Mouse (Mus musculus): ENCODE measurements around the gene Togaram2. TPM values are rescaled to one million over a fixed set of nuclear protein-coding genes. Genes with fewer than 3 reads are reported as not detected.

The Togaram2 gene
- polyA plus RNA-seq, 1 experiment from 2014 or later, result 0.93 TPM

- 50% methylated on average over 3 of the region's 3 CpGs for WGBS
Measured at GRCm38 (mm10) chr17:71721019-71721418, 48.0 kb downstream of the Togaram2 start.

GRCm38 (mm10) chr17:71730655-71731054 lies 57.6 kb downstream of the Togaram2 start:
- no peak for DNase-seq (ENCODE audit: low spot score)
- H3K27me3 ChIP-seq (replicated peaks; ENCODE audit: control insufficient read depth, insufficient read depth, low read length), result no peaks in the 10 kb centered on the region
- no peak overlapping the region for H3K4me3 ChIP-seq (ENCODE audit: low read depth, low read length)
- 62% methylated on average over 2 of the region's 2 CpGs for WGBS
- ATAC-seq (ENCODE audit: low read depth), result no peak
- no peaks in the 10 kb centered on the region for H3K4me1 ChIP-seq (ENCODE audit: control insufficient read depth, insufficient read depth, low read length)
- H3K9ac ChIP-seq (ENCODE audit: low read depth, low read length), result no peak overlapping the region
- no peaks in the 10 kb centered on the region for H3K36me3 ChIP-seq (ENCODE audit: control insufficient read depth, insufficient read depth, low read length)
- H3K4me2 ChIP-seq (ENCODE audit: low read depth, low read length), result no peak overlapping the region
- no peaks in the 10 kb centered on the region for H3K9me3 ChIP-seq (ENCODE audit: control insufficient read depth, low read length)
- H3K27ac ChIP-seq (replicated peaks; ENCODE audit: low read depth, low read length), result no peak overlapping the region

More at GRCm38 (mm10) chr17:71721019-71721418, 48.0 kb downstream of the Togaram2 start:
- ATAC-seq (ENCODE audit: low read depth) (no peak), DNase-seq (ENCODE audit: low spot score) (no peak)
- Histone ChIP-seq H3K4me3 (ENCODE audit: low read depth, low read length) (no peak overlapping the region), H3K27ac (replicated peaks; ENCODE audit: low read depth, low read length) (no peak overlapping the region), H3K4me2 (ENCODE audit: low read depth, low read length) (no peak overlapping the region), H3K9me3 (ENCODE audit: control insufficient read depth, low read length) (no peaks in the 10 kb centered on the region), H3K27me3 (replicated peaks; ENCODE audit: control insufficient read depth, insufficient read depth, low read length) (no peaks in the 10 kb centered on the region), H3K4me1 (ENCODE audit: control insufficient read depth, insufficient read depth, low read length) (no peaks in the 10 kb centered on the region), H3K9ac (ENCODE audit: low read depth, low read length) (no peak overlapping the region), H3K36me3 (ENCODE audit: control insufficient read depth, insufficient read depth, low read length) (no peaks in the 10 kb centered on the region)

GRCm38 (mm10) chr17:71736442-71736841 lies 63.4 kb downstream of the Togaram2 start:
- no peaks in the 10 kb centered on the region for H3K27me3 ChIP-seq (replicated peaks; ENCODE audit: control insufficient read depth, insufficient read depth, low read length)
- no peaks in the 10 kb centered on the region for H3K36me3 ChIP-seq (ENCODE audit: control insufficient read depth, insufficient read depth, low read length)
- DNase-seq (ENCODE audit: low spot score) (no peak), ATAC-seq (ENCODE audit: low read depth) (no peak)
- no peaks in the 10 kb centered on the region for H3K4me1 ChIP-seq (ENCODE audit: control insufficient read depth, insufficient read depth, low read length)
- H3K9ac ChIP-seq (ENCODE audit: low read depth, low read length), result no peak overlapping the region
- H3K27ac ChIP-seq (replicated peaks; ENCODE audit: low read depth, low read length), result no peak overlapping the region
- H3K4me2 ChIP-seq (ENCODE audit: low read depth, low read length), result no peak overlapping the region
- no peak overlapping the region for H3K4me3 ChIP-seq (ENCODE audit: low read depth, low read length)
- no peaks in the 10 kb centered on the region for H3K9me3 ChIP-seq (ENCODE audit: control insufficient read depth, low read length)
- 57% methylated on average over 3 of the region's 3 CpGs for WGBS

- H3K9ac ChIP-seq (ENCODE audit: low read depth, low read length), result no peak overlapping the region
Measured at GRCm38 (mm10) chr17:71742156-71742555, 69.1 kb downstream of the Togaram2 start.

GRCm38 (mm10) chr17:71742935-71743334 lies 69.9 kb downstream of the Togaram2 start:
- ATAC-seq (ENCODE audit: low read depth) (no peak), DNase-seq (ENCODE audit: low spot score) (peak; percentile 65)
- Histone ChIP-seq H3K36me3 (ENCODE audit: control insufficient read depth, insufficient read depth, low read length) (no peaks in the 10 kb centered on the region), H3K4me3 (ENCODE audit: low read depth, low read length) (no peak overlapping the region), H3K27ac (replicated peaks; ENCODE audit: low read depth, low read length) (no peak overlapping the region; the same call in 1 of the 2 replicates), H3K9me3 (ENCODE audit: control insufficient read depth, low read length) (no peaks in the 10 kb centered on the region), H3K27me3 (replicated peaks; ENCODE audit: control insufficient read depth, insufficient read depth, low read length) (no peaks in the 10 kb centered on the region), H3K4me2 (ENCODE audit: low read depth, low read length) (no peak overlapping the region), H3K9ac (ENCODE audit: low read depth, low read length) (no peak overlapping the region), H3K4me1 (ENCODE audit: control insufficient read depth, insufficient read depth, low read length) (no peaks in the 10 kb centered on the region)
- WGBS, result 35% methylated on average over 5 of the region's 5 CpGs

More at GRCm38 (mm10) chr17:71742156-71742555, 69.1 kb downstream of the Togaram2 start:
- no peak for ATAC-seq (ENCODE audit: low read depth)
- WGBS, result 81% methylated on average over 3 of the region's 3 CpGs
- no peak for DNase-seq (ENCODE audit: low spot score)
- H3K4me1 ChIP-seq (ENCODE audit: control insufficient read depth, insufficient read depth, low read length), result no peaks in the 10 kb centered on the region
- no peaks in the 10 kb centered on the region for H3K27me3 ChIP-seq (replicated peaks; ENCODE audit: control insufficient read depth, insufficient read depth, low read length)
- no peak overlapping the region for H3K4me2 ChIP-seq (ENCODE audit: low read depth, low read length)
- H3K4me3 ChIP-seq (ENCODE audit: low read depth, low read length), result no peak overlapping the region
- H3K27ac ChIP-seq (replicated peaks; ENCODE audit: low read depth, low read length), result no peak overlapping the region
- H3K36me3 ChIP-seq (ENCODE audit: control insufficient read depth, insufficient read depth, low read length), result no peaks in the 10 kb centered on the region
- H3K9me3 ChIP-seq (ENCODE audit: control insufficient read depth, low read length), result no peaks in the 10 kb centered on the region

- no peak overlapping the region for H3K4me2 ChIP-seq (ENCODE audit: low read depth, low read length)
- DNase-seq (ENCODE audit: low spot score), result no peak
- no peak overlapping the region for H3K9ac ChIP-seq (ENCODE audit: low read depth, low read length)
- H3K27ac ChIP-seq (replicated peaks; ENCODE audit: low read depth, low read length), result no peak overlapping the region
- no peaks in the 10 kb centered on the region for H3K4me1 ChIP-seq (ENCODE audit: control insufficient read depth, insufficient read depth, low read length)
- no peak for ATAC-seq (ENCODE audit: low read depth)
- no peaks in the 10 kb centered on the region for H3K9me3 ChIP-seq (ENCODE audit: control insufficient read depth, low read length)
- H3K27me3 ChIP-seq (replicated peaks; ENCODE audit: control insufficient read depth, insufficient read depth, low read length), result no peaks in the 10 kb centered on the region
- H3K36me3 ChIP-seq (ENCODE audit: control insufficient read depth, insufficient read depth, low read length), result no peaks in the 10 kb centered on the region
- 77% methylated on average over 9 of the region's 9 CpGs for WGBS
- H3K4me3 ChIP-seq (ENCODE audit: low read depth, low read length), result no peak overlapping the region
Measured at GRCm38 (mm10) chr17:71746114-71746513, 73.1 kb downstream of the Togaram2 start.

- no peak overlapping the region for H3K27ac ChIP-seq (replicated peaks; ENCODE audit: low read depth, low read length)
- no peaks in the 10 kb centered on the region for H3K36me3 ChIP-seq (ENCODE audit: control insufficient read depth, insufficient read depth, low read length)
- H3K27me3 ChIP-seq (replicated peaks; ENCODE audit: control insufficient read depth, insufficient read depth, low read length), result no peaks in the 10 kb centered on the region
- ATAC-seq (ENCODE audit: low read depth) (no peak), DNase-seq (ENCODE audit: low spot score) (no peak)
- no peak overlapping the region for H3K4me3 ChIP-seq (ENCODE audit: low read depth, low read length)
- no peak overlapping the region for H3K4me2 ChIP-seq (ENCODE audit: low read depth, low read length)
- H3K4me1 ChIP-seq (ENCODE audit: control insufficient read depth, insufficient read depth, low read length), result no peaks in the 10 kb centered on the region
- H3K9ac ChIP-seq (ENCODE audit: low read depth, low read length), result no peak overlapping the region
- no peaks in the 10 kb centered on the region for H3K9me3 ChIP-seq (ENCODE audit: control insufficient read depth, low read length)
- 79% methylated on average over 8 of the region's 8 CpGs for WGBS
Measured at GRCm38 (mm10) chr17:71747561-71747960, 74.5 kb downstream of the Togaram2 start.

- Histone ChIP-seq H3K9me3 (ENCODE audit: control insufficient read depth, low read length) (no peaks in the 10 kb centered on the region), H3K27me3 (replicated peaks; ENCODE audit: control insufficient read depth, insufficient read depth, low read length) (no peaks in the 10 kb centered on the region), H3K9ac (ENCODE audit: low read depth, low read length) (no peak overlapping the region), H3K4me1 (ENCODE audit: control insufficient read depth, insufficient read depth, low read length) (no peaks in the 10 kb centered on the region), H3K4me3 (ENCODE audit: low read depth, low read length) (no peak overlapping the region), H3K27ac (replicated peaks; ENCODE audit: low read depth, low read length) (no peak overlapping the region), H3K36me3 (ENCODE audit: control insufficient read depth, insufficient read depth, low read length) (no peaks in the 10 kb centered on the region), H3K4me2 (ENCODE audit: low read depth, low read length) (no peak overlapping the region)
- 79% methylated on average over 8 of the region's 9 CpGs for WGBS
- DNase-seq (ENCODE audit: low spot score) (no peak), ATAC-seq (ENCODE audit: low read depth) (no peak)
Measured at GRCm38 (mm10) chr17:71749616-71750168, 76.6 kb downstream of the Togaram2 start.

- 49% methylated on average over 10 of the region's 10 CpGs for WGBS
- Histone ChIP-seq H3K4me2 (ENCODE audit: low read depth, low read length) (no peak within 1 kb of the TSS), H3K4me1 (ENCODE audit: control insufficient read depth, insufficient read depth, low read length) (no peaks in the 10 kb centered on the region), H3K4me3 (ENCODE audit: low read depth, low read length) (no peak within 1 kb of the TSS), H3K27me3 (replicated peaks; ENCODE audit: control insufficient read depth, insufficient read depth, low read length) (no peaks in the 10 kb centered on the region), H3K9me3 (ENCODE audit: control insufficient read depth, low read length) (no peaks in the 10 kb centered on the region), H3K36me3 (ENCODE audit: control insufficient read depth, insufficient read depth, low read length) (no peaks in the 10 kb centered on the region), H3K9ac (ENCODE audit: low read depth, low read length) (no peak within 1 kb of the TSS), H3K27ac (replicated peaks; ENCODE audit: low read depth, low read length) (no peak within 1 kb of the TSS)
- DNase-seq (ENCODE audit: low spot score) (peak; percentile 53), ATAC-seq (ENCODE audit: low read depth) (no peak)
Measured at GRCm38 (mm10) chr17:71752831-71753230, 79.8 kb downstream of the Togaram2 start, which contains the start of gene Pcare. Pcare (minus strand) TSS chr17:71752894.

Measured in embryonic facial prominence, embryonic 14.5 days (tissue).